Mouse (Mus musculus): ENCODE data around the gene Rcc2. TPM values are rescaled to one million over a fixed set of nuclear protein-coding genes. Genes with fewer than 3 reads are reported as not detected.

The Rcc2 gene
- total RNA-seq, 2 experiments from 2014 or later, result 194 to 211 TPM

GRCm38 (mm10) chr4:140707615-140708014 is 7.3 kb downstream of the Rcc2 start:
- no peak for ATAC-seq (replicated peaks; ENCODE audit: low FRiP score, low TSS enrichment, poor library complexity, severe bottlenecking)

DNA sequence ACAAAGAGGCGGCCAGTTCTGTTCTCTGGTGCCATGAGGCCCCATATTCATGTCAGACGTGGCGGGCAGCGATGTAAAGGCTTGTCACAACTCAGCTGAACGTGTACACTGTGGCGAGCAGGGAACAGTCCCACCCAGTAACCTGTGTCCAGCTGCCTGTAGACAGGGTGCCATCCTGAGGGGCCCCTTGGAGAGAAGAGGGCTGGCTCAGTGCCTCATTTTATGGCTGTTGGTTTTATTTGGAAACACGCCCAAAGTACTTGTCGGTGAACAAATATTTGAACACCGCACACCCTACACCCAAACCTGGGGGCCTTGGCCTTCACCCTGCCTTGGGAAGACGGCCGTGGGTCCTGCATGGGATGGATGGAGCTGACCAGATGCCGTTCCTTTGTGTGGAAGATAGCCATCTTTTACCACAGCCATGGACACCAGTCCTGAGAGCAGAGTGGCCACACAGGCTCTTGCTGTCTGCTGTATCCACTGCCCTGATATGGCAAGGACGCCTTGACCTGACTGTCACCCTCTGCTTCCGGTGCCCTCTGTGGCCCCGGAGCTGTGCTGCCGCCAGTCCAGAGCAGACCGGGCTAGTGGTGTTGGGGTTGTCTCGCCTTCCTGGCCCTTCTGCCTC is 8.1 kb downstream of the Rcc2 start:
- ATAC-seq (replicated peaks; ENCODE audit: low FRiP score, low TSS enrichment, poor library complexity, severe bottlenecking), result no peak

GRCm38 (mm10) chr4:140709111-140709510 is 8.8 kb downstream of the Rcc2 start:
- ATAC-seq (replicated peaks; ENCODE audit: low FRiP score, low TSS enrichment, poor library complexity, severe bottlenecking), result no peak

DNA sequence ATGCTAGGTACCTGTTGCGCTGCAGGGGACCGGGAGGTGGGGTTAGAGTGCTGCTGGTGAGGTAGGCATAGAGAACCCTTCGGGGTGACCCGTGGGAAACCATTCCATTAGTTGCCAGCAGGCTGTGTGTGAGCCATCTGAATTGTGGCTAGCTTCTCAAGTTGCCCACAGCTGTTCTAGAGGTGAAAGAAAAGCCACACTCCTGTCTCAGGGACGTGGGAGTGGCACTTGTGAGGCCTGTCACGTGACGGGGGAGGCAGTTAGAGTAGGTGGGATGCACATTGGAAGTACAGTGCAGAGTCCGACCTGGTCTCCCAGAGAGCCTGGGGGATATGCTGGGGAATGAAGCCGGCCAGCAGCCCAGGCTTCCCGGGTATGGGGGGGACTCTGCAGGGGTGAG is 9.3 kb downstream of the Rcc2 start:
- no peak for ATAC-seq (replicated peaks; ENCODE audit: low FRiP score, low TSS enrichment, poor library complexity, severe bottlenecking)

DNA sequence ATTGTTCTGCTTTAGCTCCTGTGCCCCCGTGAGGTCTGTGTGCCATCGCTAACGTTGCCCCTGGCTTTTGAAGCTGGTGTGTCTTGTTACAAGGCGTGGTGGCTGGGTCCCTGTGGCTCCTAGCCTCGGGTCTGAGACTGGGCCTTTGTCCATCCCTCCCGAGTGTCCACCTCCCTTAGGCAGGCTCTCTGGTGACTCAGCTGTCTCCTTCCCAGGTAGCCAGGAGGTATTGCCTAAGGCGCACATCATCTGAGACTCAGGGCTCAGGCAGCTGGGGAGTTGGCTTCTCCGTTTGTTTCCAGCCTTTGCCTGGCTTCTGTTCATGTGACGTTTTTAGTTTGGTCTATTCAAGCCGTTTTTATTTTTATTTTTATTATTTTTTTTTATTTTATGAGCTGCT is 10.4 kb downstream of the Rcc2 start:
- ATAC-seq (replicated peaks; ENCODE audit: low FRiP score, low TSS enrichment, poor library complexity, severe bottlenecking), result no peak

DNA sequence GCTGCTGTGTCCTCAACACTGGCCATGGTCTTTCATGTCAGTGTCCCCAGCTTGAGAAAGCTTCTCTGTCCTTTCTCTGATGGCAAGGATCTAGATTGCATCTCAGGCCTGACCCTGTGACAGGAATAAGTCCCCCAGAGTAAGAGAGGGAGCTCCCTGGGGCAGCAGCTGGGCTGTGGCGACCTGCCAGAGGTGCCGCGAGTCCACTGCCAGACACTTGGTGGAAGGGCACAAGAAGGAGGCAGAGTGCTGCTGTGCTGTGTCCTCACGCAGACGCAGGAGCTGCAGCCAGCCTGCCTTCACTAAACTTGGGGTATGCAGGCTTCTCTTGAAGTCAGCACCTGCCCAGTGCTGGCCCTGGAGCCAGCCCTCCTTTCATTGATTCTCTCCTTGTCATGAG is 11.0 kb downstream of the Rcc2 start:
- no peak for ATAC-seq (replicated peaks; ENCODE audit: low FRiP score, low TSS enrichment, poor library complexity, severe bottlenecking)

DNA sequence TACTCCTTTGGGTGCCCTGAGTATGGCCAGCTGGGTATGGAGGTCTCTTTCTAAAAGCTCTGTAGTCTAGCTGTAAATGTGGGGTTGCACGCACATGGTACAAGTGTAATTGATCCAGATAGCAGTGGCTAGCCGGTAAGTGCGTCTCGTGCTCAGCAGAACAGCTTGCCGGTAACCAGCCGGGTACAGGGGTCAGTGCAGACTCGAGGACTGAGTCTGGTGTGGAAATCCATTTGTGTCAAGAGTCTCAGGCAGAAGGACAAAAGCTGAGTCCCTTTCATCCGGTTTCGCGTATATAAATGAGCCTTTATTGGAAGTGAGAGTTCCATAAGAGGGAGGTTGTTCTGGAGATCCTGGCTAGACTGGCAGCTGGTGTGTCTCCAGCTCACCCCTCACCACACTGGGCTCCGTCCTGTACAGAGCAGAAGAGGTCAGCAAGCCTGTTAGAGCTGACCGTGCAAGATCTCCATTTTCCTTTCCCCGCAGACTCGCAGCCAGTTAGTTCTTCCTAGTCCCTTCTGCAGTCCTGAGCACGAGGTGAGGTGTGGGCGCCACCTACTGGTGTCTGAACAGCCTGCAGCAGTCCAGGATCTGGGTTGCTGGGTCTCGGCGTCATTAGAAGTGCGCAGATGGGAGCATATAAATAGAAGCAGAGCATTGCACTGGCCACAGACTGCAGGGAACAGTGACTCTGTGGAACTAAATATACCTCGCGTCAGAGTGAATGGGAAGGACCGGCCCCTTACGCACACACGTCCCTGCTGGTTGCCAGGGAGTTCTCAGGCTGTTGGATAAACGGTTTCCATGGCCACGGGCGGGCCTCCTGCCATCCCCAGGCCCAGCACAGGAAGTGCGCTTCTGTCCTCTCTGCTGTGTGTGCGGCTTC is 13.4 kb downstream of the Rcc2 start:
- ATAC-seq (replicated peaks; ENCODE audit: low FRiP score, low TSS enrichment, poor library complexity, severe bottlenecking), result peak; percentile 60

DNA sequence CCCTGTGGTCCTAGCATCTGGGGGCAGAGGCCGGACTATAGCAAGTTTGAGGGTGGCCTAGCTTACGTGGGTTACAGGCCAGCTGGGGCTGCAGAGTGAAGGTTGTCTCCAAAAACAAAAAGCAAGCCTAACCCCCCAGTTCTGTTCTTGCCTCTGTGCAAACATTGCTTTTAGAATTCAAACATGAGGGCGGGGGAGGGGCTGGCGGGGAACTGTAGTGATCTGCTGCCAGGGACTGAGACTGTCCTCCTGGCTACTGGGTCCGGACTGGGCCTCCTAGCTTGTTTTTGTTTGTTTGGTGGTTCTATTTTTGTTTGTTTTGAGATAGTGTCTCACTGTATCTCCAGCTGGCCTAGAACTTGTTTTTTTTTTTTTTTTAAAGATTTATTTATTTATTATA is 14.2 kb downstream of the Rcc2 start:
- no peak for ATAC-seq (replicated peaks; ENCODE audit: low FRiP score, low TSS enrichment, poor library complexity, severe bottlenecking)

DNA sequence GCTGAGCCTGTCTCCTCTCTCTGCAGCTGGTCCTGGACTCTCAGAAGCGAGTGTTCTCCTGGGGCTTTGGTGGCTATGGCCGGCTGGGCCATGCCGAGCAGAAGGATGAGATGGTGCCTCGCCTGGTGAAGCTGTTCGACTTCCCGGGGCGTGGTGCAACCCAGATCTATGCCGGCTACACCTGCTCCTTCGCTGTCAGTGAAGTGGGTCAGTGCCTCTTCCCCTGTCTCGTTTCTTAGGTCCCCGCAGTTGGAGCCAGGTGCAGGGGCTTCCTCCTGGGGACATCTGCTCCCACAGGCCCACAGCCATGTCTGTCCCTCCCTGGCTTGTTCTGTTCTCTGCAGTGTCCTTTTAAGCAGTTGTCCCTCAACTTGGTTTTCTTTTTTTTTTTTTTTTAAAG is 16.7 kb downstream of the Rcc2 start:
- no peak for ATAC-seq (replicated peaks; ENCODE audit: low FRiP score, low TSS enrichment, poor library complexity, severe bottlenecking)

GRCm38 (mm10) chr4:140718436-140718835 is 18.1 kb downstream of the Rcc2 start:
- ATAC-seq (replicated peaks; ENCODE audit: low FRiP score, low TSS enrichment, poor library complexity, severe bottlenecking), result no peak

DNA sequence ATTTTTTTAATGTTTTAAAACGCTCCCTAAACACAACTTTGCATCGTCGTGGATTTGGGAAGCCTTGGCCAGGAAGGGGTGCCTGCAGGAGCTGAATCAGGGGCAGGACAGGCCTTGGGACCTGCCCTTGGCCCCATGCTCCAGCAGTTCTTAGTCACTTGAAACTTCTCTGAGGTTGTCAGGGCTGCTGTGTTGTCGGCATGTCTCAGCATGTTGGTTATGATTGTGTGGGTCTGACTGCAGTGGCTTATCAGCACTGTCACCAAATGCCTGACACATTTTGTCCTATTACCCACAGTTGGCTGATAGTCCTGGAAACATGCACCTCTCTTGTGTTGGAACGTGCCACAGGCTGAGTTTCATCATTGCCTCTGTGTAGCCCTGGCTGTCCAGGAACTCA is 19.8 kb downstream of the Rcc2 start:
- ATAC-seq (replicated peaks; ENCODE audit: low FRiP score, low TSS enrichment, poor library complexity, severe bottlenecking), result no peak

- ATAC-seq (replicated peaks; ENCODE audit: low FRiP score, low TSS enrichment, poor library complexity, severe bottlenecking), result no peak
These were observed 21.7 kb downstream of the Rcc2 start for GRCm38 (mm10) chr4:140721968-140722490.

GRCm38 (mm10) chr4:140722710-140723109 is 22.4 kb downstream of the Rcc2 start:
- ATAC-seq (replicated peaks; ENCODE audit: low FRiP score, low TSS enrichment, poor library complexity, severe bottlenecking), result no peak

GRCm38 (mm10) chr4:140723192-140723591 is 22.9 kb downstream of the Rcc2 start:
- ATAC-seq (replicated peaks; ENCODE audit: low FRiP score, low TSS enrichment, poor library complexity, severe bottlenecking), result no peak

- 0 out of 2 replicates have a peak, but pooled peaks have one; percentile 44 for ATAC-seq (replicated peaks; ENCODE audit: low FRiP score, low TSS enrichment, poor library complexity, severe bottlenecking)
These were observed 23.5 kb downstream of the Rcc2 start for GRCm38 (mm10) chr4:140723801-140724200.

- ATAC-seq (replicated peaks; ENCODE audit: low FRiP score, low TSS enrichment, poor library complexity, severe bottlenecking), result no peak
These were observed 24.4 kb downstream of the Rcc2 start for GRCm38 (mm10) chr4:140724739-140725138.

GRCm38 (mm10) chr4:140726907-140727306 is 26.6 kb downstream of the Rcc2 start:
- ATAC-seq (replicated peaks; ENCODE audit: low FRiP score, low TSS enrichment, poor library complexity, severe bottlenecking), result no peak

DNA sequence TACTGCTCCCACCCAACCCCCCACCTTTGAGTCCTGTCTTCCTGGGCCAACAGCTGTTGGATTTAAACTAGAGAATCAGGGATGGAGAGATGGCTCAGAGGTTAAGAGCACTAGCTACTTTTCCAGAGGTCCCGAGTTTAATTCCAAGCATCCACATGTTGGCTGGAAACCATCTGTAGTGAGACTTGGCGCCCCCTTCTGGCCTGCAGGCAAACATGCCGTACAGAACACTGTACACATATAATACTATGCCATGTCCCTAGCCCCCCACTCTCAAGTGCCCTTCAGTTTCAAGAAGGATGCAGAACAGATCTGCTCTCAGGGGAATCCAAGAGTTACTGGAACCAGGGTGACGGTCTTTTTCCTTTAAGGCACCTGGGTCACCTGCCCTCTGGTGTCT is 31.3 kb downstream of the Rcc2 start:
- no peak; the same call in 1 of the 2 replicates for ATAC-seq (replicated peaks; ENCODE audit: low FRiP score, low TSS enrichment, poor library complexity, severe bottlenecking)

- ATAC-seq (replicated peaks; ENCODE audit: low FRiP score, low TSS enrichment, poor library complexity, severe bottlenecking), result no peak
These were observed 32.5 kb downstream of the Rcc2 start for GRCm38 (mm10) chr4:140732871-140733270.

- ATAC-seq (replicated peaks; ENCODE audit: low FRiP score, low TSS enrichment, poor library complexity, severe bottlenecking), result no peak
These were observed 40.3 kb downstream of the Rcc2 start for GRCm38 (mm10) chr4:140740655-140741054.

- no peak for ATAC-seq (replicated peaks; ENCODE audit: low FRiP score, low TSS enrichment, poor library complexity, severe bottlenecking)
These were observed 41.1 kb downstream of the Rcc2 start for GRCm38 (mm10) chr4:140741401-140741800.

Data from megakaryocyte-erythroid progenitor cell, adult 5-6 weeks (primary cell).